Mouse (Mus musculus) thymus, postnatal 14 days (tissue): ENCODE data around the gene Serpinb6a.

Experiments
- DNase-seq: peaks from one replicate; pipeline ENCODE4 v3.0.0; 2021

The Serpinb6a gene

DNA sequence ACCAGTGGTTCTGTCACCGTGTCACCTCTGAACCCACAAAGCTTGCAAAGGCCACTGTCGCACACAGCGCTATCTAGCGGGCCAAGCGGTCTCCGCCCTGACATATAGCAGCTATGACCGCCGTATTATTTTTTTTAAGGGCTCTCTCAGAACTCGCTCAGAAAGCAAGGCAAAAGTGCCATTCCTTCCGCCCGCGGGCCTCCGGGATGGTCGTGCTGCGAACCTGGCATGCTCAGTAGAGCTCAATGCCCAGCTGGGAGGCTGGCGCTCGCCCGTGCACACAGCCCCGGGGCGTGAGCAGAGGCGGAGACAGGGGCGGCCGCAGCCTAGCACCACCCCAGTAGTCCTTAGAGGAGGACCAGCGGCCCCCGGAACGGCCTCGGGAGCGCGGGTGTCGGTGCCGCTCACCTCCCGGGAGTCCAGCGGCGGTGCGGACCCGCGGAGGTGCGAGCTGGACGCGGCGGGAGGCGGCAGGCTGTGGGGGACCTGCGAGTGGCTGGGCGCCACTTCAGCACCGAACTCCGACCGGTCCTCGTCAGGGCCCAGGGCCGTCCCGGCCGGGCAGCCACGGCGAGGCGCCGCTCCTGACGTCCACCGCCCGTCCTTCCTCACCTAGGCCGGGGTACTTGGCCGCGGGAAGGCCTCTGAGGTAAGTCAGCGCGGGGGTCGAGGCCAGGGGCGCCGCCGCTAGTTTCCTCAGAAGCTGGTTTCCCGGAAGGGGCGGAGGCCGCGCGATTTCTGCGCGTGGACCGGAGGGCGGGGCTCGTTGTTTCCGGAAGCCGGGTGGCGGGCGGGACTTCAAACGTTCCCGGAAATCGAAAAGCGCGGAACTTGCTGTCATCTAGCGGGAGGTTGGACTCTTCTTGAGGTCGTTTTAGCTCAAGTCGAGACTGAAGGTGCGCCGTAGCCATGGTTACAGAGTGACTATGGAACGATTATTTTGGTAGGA is at the start of gene Serpinb6a, which contains the start of gene Ripk1:
TSS of gene Serpinb6a (minus strand) at position 737 of the 949 bp plus-strand sequence.
TSS of gene Ripk1 (plus strand) at position 306 of the 949 bp plus-strand sequence.
- DNase-seq, result peak; percentile 97

DNA sequence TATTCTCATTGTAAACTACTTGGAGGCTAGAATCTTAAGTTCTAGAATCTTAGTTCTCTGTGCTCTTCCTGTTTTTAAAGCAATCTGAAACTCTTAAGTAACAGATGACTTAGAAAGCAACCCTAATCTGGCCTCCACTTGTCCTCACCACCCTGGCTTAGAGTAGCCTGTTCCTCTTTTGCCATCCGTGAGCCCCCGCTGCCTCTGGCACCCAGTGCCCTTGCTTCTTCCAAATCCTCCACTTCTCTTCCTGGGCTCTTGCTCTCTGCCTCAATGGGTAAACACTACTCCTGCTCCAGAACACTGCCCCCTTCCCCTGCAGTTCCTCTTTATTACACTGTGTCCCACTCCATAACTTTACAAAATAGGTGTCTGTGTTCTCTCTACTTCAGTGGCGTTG is 49.1 kb upstream of the Serpinb6a start:
- no peak for DNase-seq

DNA sequence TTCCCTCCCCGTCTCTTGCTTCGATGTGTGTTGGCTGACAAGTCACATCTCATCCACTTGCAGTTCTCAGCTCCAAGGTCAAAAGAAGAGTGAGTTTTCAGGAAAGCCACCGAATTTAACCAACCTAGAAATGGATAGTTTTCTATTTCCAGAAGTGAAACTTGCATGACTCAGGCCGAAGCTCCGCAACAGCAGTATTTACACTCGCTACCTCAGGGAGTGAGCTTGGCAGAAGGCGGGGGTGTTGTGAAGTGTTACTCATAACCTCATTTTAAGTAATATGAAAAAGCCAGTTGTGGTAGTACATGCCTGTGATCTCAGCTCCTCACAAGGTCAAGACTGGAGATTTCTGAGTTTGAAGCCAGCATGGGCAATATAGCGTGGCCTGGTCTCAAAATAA is 47.9 kb upstream of the Serpinb6a start:
- DNase-seq, result no peak

DNA sequence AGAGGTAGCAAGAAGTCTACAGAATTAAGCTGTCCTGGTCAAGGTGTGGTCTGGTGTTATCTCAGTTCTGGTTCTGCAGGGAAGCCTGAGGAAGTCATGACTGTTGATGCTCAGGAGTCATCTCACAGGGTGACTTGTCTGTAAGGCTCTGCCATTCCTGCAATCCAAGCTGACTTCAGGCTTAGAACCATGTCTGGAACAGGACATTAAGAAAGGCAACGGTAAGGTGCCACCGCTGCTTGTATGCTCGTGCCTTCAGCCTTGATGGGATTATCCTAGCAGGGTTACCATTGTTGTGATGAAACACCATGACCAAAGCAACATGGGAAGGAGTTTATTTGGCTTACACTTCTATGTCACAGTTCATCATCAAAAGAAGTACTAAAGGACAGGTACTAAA is 44.9 kb upstream of the Serpinb6a start:
- DNase-seq, result no peak

DNA sequence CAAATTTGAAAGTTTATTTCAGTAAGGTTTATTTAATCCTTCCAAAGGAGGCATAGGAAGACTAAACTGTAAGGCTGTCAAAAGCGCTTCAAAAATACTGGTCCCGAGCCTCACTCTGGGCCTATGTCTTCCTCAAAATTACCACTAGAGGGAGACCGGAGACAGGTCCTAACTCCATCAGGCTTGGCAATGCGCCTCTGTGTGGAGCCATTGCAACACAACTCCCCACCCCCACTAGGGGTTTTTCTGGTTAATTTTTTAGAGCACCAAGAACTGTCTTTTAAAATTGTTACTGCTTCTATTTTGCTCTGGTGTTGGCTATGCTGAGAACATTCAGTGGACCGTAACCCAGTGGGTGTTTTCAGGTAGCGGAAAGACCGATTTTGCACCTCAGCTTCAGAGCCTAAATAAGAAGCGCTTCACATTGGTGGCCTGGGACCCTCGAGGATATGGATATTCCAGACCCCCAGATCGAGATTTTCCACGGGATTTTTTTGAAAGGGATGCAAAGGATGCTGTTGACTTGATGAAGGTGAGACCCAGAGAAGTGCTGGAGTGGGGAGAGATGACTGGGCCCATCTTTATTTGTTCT is 43.9 kb upstream of the Serpinb6a start:
- DNase-seq, result peak; percentile 83

DNA sequence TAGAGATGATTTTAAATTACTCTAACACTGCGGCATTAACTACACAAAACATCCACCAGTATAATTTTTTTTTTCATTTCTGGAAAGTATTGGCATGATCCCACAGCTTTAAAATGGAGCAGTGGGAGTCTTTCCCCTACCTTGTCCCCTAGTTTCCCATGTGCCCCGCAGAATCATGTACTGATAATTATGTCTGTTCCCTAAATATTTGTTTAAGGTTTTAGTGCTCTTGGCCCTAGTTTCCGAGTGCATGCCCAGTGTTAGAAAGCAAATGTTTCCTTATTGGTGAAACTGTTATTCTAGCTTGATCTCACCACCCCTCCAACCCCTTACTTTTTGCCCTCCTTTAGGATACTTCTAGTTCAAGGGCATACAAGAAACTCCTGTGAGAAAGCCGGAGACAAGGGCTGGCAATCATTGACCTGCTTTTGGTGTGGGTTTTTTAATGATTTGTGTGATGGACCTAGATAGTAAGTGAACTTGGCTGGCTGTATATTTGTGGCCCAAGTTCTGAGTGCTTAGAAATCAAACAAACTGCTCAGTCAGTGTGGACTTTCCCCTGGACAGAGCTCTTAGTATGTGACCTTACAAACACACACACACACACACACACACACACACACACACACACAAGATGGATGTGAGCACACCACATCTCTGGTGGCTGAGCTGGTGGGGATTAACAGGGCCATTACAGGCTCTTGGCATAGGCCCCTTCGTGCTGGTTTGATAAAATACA is 43.1 kb upstream of the Serpinb6a start:
- no peak for DNase-seq

DNA sequence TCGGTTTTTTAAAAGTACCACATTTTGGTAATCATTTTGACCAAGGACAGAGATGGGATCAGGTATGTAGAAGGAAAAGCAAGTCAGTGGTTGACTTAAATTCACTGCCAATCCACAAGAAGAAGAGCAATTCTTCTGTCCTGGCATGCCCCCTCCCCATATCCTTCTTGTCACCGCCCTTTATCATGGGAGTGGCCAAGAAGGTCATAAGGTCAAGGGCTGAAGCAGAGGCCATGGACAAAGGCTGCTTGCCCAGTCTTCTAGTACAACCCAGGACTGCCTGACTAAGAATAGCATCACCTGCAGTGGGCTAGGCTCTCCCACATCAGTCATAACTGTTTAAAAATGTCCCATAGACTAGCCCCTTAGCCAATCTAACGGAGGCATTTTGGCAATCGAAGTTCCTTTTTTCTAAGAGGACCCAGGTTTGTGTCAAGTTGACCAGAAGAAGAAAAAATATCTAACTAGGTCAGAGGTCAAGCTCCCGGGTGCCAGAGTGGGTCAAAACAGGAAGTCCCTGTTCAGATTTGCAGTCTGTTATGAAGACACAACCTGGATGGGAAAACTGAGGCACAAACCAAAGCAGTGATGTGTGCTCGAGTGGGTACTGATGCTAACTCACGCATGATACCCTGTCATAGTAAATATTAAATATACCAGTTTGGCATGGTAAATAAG is 41.3 kb upstream of the Serpinb6a start:
- DNase-seq, result no peak

DNA sequence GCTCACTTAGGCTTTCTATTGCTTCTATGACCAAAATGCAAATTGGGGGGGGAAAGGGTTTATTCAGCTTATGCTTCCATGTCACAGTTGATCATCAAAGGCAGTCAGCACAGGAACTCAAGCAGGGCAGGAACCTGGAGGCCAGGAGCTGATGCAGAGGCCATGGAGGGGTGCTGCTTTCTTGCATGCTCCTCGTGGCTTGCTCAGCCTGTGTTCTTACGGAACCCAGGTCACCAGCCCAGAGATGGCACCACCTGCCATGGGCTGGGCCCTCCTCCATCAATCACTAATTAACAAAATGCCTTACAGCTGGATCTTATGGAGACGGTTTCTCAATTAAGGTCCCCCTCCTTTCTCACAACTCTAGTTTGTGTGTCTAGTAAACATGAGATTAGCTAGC is 37.5 kb upstream of the Serpinb6a start:
- no peak for DNase-seq

DNA sequence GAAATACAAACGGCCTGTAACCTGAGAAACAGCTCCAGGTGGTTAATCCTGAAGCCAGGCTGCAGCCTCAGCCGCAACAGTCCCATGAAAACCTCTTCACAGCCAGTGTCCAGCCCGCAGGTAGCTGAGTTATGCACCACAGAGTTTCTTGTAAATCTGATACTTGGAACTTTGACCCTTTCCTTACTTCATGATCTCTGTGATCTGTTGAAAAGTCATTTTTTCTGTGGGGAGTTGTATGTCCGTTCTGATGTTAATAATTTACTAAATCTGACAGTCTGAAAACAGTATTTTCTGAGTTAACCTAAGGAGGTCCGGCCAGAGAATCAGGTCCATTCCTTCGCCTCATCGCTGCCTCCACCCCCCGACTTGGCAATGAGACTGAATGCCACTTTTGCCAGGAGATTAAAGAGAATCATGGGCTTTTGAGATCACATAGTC is 36.3 kb upstream of the Serpinb6a start:
- DNase-seq, result no peak

DNA sequence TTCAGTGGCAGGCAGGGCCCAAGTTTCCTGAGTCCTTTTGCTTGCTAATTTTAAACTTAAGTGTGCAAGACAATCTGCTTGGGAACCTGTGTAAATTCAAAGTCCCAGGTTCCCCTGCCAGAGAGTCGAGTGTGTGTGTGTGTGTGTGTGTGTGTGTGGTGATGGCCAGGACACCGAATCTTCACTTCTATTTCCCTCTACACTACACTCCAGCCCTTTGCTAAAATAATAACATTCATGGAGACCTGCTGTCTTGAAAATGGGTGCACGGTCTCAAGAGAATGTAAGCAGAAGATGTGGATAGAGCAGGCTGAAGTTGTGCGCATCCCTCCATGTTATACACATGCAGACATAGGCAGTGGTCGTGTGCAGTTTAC is 35.5 kb upstream of the Serpinb6a start:
- no peak for DNase-seq

DNA sequence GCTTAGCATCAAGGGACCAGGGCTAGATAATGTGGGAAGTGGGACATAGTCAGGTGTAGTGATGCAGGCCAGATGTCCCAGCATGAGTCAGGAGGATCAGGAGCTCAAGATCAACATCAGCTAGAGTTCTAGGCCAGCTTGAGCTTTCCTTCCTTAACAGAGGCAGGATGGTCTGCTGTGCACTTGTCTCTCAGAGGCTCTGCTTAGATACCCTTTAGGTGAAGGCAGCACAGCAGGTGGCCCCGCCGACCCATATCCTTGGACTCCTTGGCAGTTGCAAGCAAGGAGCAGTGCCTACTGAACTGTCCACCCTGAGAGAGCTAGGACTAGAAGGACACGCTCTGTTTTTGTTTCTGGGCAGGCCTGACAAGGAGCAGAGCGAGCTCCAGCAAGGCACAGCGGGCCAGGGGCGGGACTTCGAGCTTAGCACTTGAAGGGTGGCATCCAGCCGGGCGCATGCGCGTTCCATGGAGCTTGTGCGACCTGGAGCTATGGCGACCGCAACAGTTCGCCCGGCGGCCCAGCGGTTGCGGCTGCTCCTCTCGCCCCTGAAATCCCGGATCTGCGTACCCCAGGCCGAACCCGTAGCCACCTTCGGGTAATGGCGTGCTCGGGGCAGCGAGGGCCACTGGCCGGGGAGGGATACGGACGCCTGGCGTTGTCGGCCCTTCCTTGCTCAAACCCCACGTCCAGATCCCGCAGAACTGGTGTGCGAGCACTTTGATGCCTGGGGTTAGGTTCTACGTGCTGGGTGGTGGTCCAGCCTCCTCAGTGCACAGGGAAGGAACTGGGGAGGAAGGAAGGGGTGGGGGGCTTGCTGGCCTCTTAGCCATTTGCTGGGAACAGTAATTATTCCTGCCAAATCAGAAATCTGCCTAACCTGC is 34.8 kb upstream of the Serpinb6a start, which contains the start of gene Bphl:
TSS of gene Bphl (plus strand) at position 426 of the 884 bp plus-strand sequence.
- peak; percentile 95 for DNase-seq

DNA sequence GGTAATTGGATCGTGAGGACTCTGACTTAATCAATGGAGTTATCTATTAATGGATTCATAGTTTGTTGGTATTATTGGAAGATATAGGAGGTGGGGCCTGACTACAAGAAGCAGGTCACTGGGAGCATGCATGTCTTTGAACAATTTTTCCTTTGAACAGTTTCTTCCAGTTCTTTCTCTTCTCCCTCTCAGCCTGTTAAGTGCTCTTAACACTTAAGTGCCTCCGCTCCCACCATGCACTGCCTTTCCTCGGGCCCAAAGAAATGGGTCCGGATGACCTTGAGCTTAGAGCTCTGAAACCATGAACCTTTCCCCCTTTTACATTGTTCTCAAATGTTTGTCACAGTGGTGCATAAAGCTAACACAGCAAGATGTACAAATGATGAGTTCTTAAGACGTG is 34.1 kb upstream of the Serpinb6a start:
- no peak for DNase-seq

DNA sequence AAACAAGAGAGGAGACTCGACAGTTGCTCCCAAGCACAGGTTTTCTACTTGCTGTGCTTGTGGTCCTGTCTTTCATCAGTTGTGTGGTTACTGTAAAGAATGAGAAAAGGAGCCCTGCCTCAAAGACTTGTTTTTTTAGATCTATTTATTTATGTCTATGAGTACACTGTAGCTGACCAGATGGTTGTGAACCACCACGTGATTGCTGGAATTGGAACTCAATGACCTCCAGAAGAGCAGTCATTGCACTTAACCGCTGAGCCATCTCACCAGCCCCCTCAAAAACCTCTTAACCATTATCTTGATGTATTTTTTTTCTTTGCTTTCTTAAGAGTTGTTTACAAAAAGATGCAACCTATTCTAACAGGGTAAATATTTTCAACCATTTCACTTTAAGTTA is 32.8 kb upstream of the Serpinb6a start:
- no peak for DNase-seq

DNA sequence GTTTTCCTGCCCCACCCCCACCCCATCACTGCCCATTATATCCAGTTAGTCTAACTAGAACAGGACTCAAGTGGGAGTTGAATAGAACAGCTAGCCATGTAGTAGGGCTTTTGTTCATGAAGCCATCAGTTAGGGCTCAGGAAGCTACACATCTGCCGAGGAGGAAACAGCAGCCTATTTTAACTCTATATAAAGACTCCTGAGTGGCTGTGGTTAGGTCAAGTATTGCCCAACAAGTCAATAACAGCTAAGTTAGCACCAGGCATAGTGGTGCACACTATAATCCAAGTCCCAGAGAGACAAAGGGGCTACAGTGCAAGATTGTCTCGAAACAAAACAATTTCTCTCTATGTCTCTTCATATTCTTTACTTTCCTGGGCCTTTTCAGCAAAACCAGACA is 29.4 kb upstream of the Serpinb6a start:
- no peak for DNase-seq

DNA sequence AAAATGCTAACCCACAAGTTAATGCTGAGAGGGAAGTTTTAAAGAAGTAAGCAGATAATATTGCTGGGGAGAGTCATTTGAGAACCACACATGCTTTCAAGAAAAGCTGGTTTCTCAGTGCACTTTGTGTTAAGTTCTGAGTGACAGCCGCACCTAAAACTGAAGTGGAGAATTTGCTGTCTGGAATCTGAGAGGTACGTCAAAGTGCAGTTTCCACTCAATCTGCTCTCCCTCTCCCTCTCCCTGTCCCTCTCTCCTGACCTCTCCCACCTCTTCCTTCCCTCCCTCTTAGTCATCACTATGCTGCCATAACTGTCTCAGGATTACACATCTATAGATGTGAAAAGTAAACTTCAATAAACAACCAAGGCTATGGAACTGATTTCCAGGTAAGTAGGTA is 19.4 kb upstream of the Serpinb6a start:
- DNase-seq, result no peak

DNA sequence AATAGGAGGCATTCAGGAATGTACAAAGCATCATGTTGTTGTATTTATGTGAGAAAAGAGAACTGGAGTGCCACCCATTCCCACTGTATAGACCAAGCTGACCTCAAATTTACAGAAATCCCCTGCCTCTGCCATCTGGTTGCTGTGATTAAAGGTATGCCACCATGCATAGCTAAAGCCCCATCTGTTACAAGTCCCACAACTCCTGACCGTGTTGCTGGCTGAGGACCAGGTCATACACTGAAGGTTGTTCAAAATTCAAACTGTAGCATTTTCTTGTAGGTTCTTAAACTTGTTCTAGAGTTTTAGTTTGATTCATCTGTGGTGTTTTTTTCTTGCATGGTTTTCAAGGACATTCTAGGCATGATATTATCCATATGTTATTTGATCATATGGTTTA is 15.9 kb upstream of the Serpinb6a start:
- no peak for DNase-seq

DNA sequence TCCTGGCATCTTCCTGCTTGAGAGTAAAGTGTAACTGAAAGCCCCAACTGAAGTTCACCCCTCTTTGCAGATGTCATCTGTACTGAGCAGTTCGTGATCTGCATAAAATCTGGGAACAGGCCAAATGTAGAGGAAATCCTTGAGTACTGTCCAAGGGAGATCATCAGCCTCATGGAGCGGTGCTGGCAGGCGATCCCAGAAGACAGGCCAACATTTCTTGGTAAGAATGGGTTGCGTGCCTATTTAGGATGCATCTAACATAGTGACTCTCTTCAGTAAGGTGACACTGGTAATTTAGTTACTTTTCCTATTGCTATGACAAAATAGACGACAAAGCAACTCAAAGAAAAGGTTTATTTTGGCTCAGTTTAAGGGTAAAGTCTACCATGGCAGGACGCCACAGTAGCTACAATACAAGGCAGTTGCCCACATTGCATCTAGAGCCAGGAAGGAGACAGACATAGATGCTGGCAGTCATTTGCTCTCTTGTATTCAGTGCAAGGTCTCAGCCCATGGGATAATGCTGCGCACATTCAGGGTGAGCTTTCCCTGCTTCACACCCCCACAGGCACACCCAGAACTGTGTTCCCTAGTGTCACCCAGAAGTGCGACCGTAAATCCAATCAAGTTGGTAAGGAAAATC is 14.5 kb upstream of the Serpinb6a start:
- no peak for DNase-seq

DNA sequence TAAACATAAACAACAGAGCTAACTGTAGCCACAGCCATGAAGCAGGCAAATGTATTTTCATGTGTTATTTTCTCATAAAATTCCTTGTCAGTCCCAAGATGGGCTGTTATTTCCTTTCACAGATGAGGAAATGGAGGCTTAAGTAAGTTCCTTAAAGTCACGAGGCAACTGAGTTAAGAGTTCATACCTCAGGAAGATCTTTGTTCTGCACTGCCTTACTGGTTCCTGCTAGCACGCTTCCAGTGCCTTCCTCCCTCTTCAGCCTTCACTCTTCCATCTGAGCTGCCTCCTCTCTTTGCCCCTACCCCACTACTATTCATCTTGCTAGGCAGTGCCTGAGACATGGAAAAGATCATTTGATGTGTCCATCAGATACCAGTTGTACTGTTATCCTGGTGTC is 4.6 kb upstream of the Serpinb6a start:
- DNase-seq, result no peak

DNA sequence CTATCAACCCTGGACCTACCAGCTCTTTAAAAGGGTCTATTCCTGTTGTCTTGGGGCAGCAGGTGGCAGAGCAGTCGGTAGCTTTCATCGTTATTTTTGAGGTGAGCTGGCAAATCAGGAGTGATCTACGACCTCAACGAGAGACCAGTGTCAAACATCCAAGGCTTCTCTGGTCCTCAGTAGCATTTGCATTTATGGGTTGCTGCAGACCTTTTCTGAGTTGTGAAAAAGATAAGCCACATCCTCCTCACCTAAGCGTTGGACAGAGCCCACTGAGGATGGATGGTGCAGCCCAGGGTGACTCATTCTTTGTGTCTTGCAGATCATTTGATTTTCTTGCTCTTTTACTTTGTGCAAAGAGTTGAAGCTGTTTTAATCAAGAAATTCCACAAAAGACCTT is 464 bp upstream of the Serpinb6a start:
- peak; percentile 26 for DNase-seq

DNA sequence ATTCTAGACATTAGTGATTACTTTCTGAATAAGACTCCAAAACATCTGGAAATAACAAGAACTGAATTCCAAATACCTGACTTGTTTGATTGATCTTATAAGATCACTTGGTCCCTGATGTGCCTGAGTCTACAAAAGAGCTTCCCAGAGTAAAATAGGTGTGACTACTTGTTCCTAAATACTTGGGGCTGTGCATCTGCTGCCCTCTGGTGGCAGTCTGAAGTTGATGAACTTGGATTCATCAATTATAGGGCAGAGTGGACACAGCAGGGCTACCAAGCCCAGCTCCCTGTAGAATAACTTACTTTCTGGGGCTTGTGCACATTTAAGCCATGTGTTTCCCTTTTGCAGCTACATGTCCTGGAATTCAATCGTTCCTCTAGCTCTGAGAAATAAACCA is 7.4 kb downstream of the Serpinb6a start:
- DNase-seq, result peak; percentile 63

DNA sequence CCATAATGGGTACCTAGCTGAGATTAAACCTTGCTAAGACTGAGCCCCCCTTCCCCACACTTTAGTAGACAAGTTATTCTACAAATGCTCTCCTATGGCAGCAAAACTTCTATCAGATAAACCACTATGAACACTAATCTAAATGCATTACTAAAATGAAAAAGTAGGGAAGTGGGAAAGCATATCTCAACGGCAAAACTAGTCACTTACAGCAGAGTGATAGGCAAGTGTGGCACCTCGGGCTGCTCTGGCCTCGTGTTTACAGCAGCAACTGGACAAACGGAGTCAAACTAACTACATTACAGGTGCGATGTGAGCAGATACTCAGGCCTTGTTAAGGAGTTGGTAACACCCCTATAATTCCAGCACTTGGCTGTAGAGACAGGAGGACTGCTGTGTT is 13.0 kb downstream of the Serpinb6a start:
- DNase-seq, result no peak
